Mouse (Mus musculus): ENCODE results near the gene Map7d2.

DNA sequence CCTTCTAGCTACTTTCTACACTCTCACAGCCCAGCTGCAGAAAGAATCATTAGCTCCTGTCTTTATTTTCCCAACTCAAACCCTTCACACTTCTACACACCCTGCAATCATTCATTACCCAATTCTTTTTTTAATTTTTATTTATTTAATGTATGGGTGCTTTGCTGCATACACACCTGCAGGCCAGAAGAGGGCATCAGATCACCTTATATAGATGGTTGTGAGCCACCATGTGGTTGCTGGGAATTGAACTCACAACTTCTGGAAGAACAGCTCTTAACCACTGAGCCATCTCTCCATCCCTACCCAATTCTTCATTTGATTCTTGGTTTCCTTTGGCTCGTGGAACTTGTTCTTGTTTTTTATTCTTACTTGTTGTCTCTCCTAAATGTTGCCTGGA lies 69.9 kb downstream of the Map7d2 start:
- no peak for TF ChIP-seq CTCF (conservative IDR thresholded peaks at IDR 0.05; ENCODE audit: insufficient read depth, insufficient read length, low read depth, low read length)
- no peak for TF ChIP-seq POLR2A (IDR thresholded peaks at IDR 0.05; ENCODE audit: low read depth, low read length)

All from kidney, adult 2 months (tissue).